Mouse (Mus musculus) neural tube, embryonic 11.5 days (tissue): ENCODE data around the gene Csf1. TPM values are rescaled to one million over a fixed set of nuclear protein-coding genes. Genes with fewer than 3 reads are reported as not detected.

Experiments
- ATAC-seq: fragments of 200-750 bp; cut with Nextera tagmentation; 2 replicates; pipeline ENCODE4 v1.8.0; 2017; ENCODE audit warnings: moderate number of reproducible peaks, mild to moderate bottlenecking, moderate TSS enrichment, moderate library complexity; ENCODE audit not compliant: insufficient read depth, low FRiP score, low TSS enrichment
- DNase-seq: peaks from one replicate; pipeline ENCODE4 v3.0.0-alpha.2; 2015; ENCODE audit warnings: low spot score
- H3K27ac ChIP-seq: fragments of 300-500 bp; sonication (generic); 2 replicates; pipeline ENCODE4 v1.5.1; 2014; ENCODE audit warnings: low read depth, mild to moderate bottlenecking, low read length
- H3K27me3 ChIP-seq: fragments of 300-500 bp; sonication (generic); 2 replicates; pipeline ENCODE4 v1.6.1; 2014; ENCODE audit warnings: mild to moderate bottlenecking, low read length, mixed read lengths; ENCODE audit not compliant: control insufficient read depth, insufficient read depth
- H3K36me3 ChIP-seq: fragments of 300-500 bp; sonication (generic); 2 replicates; pipeline ENCODE4 v1.6.1; 2014; ENCODE audit warnings: mild to moderate bottlenecking, low read length, moderate library complexity, mixed read lengths; ENCODE audit not compliant: control insufficient read depth, insufficient read depth
- H3K4me1 ChIP-seq: fragments of 300-500 bp; sonication (generic); 2 replicates; pipeline ENCODE4 v1.6.1; 2014; ENCODE audit warnings: low read length, mixed read lengths; ENCODE audit not compliant: control insufficient read depth, insufficient read depth
- H3K4me2 ChIP-seq: fragments of 300-500 bp; sonication (generic); 2 replicates; pipeline ENCODE4 v1.6.1; 2014; ENCODE audit warnings: low read depth, mild to moderate bottlenecking, moderate library complexity
- H3K4me3 ChIP-seq: fragments of 300-500 bp; sonication (generic); 2 replicates; pipeline ENCODE4 v1.5.1; 2014; ENCODE audit warnings: low read depth, low read length
- H3K9ac ChIP-seq: fragments of 300-500 bp; sonication (generic); 2 replicates; pipeline ENCODE4 v1.6.1; 2014; ENCODE audit warnings: mild to moderate bottlenecking, low read length
- H3K9me3 ChIP-seq: fragments of 300-500 bp; sonication (generic); 2 replicates; pipeline ENCODE4 v1.6.1; 2016; ENCODE audit warnings: low read length; ENCODE audit not compliant: control insufficient read depth
- WGBS: fragments of 180-500 bp; shearing (Covaris S2); extraction: QIAGEN DNeasy Blood & Tissue Kit; methylation state at CpG from one replicate; pipeline ENCODE4 v1.1.7; 2014; 5-methylcytosine and 5-hydroxymethylcytosine counted together
- polyA plus RNA-seq: library from polyadenylated mRNA; unstranded; fragments of >200 nt; fragmentation: Nextera tagmentation; extraction: Ambion mirVana; gene quantifications from 2 replicates; pipeline ENCODE4 v1.2.1, GENCODE M21; 2014

Gene Csf1
- polyA plus RNA-seq, 1 experiment from 2014 or later: 6.0 TPM

DNA sequence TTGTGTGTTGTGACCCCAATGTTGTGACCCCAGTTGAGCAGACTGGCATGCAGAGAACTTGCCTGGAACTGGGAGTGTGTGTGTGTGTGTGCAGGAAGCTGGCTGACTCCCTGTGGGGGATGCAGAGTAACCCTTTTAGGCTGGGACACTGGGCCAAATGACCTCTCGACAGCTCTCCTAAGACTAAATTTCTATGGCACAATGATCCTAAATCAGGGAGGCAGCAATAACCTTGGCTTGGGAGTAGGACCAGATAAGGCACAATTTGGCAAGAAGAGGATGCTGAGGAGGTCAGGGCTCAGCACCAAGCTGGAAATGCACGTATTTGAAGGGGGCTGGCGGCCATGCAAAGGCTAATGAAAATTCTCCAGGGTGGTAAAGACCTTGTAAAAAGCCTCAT, 14.2 kb downstream of the Csf1 start:
- DNase-seq (no peak), ATAC-seq (no peak)
- Histone ChIP-seq H3K27ac (no peak overlapping the region), H3K27me3 (no peaks in the 10 kb centered on the region), H3K9me3 (no peaks in the 10 kb centered on the region), H3K4me1 (no peaks in the 10 kb centered on the region), H3K4me2 (no peak overlapping the region), H3K36me3 (no peaks in the 10 kb centered on the region; the same call in 1 of the 2 replicates), H3K4me3 (no peak overlapping the region), H3K9ac (no peak overlapping the region)
- 61% methylated on average over 3 of the region's 3 CpGs for WGBS

DNA sequence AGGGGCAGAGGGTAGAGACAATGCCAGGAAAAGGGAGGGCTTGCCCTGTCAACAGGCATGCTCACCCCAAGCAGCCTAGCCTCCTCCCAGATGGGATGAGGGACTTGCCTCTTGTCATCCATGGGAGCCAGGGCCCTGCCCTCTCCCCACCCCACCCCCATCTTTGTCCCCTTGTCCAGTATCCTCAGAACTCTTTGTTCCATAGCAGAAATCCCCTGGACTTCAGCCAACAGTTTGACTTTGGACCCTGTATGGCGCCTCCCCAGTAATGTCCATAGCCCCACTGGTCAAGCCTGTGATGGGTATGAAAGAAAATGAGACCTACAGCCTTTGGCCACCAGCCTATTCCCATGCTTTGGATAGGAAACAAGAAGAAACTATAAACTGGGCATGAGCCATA, 16.6 kb downstream of the Csf1 start:
- no peak overlapping the region for H3K4me2 ChIP-seq
- no peak overlapping the region for H3K27ac ChIP-seq
- H3K27me3 ChIP-seq: no peaks in the 10 kb centered on the region
- H3K36me3 ChIP-seq: no peaks in the 10 kb centered on the region; the same call in 1 of the 2 replicates
- H3K9me3 ChIP-seq: no peaks in the 10 kb centered on the region
- no peak for ATAC-seq
- no peak overlapping the region for H3K4me3 ChIP-seq
- 86% methylated on average over 1 of the region's 1 CpGs for WGBS
- H3K9ac ChIP-seq: no peak overlapping the region
- no peak for DNase-seq
- peaks cover 10% of the 10 kb centered on the region for H3K4me1 ChIP-seq

DNA sequence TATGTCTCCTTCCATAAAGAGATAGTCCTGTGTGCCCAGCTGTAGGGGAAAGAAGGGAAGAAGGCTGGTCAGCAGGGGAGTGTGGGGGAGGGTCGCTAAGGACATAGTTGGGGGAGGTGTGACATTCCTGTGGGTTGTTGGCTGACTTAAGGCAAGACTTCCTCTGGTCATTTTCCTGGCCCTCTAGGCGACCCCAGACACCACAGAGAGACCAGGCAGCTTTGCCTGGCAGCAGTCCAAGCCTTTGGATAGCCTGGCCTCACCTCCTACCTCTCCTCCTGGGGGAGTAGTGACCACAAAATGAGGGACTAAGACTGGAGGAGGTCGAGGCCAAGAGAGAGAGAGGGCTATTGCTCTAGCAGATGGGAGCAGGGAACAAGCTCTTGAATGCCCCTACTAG, 17.2 kb downstream of the Csf1 start:
- Histone ChIP-seq H3K4me2 (no peak overlapping the region), H3K36me3 (no peaks in the 10 kb centered on the region; the same call in 1 of the 2 replicates), H3K9me3 (no peaks in the 10 kb centered on the region), H3K27ac (no peak overlapping the region), H3K27me3 (no peaks in the 10 kb centered on the region), H3K4me3 (no peak overlapping the region), H3K4me1 (peaks cover 10% of the 10 kb centered on the region), H3K9ac (no peak overlapping the region)
- DNase-seq (no peak), ATAC-seq (no peak)
- WGBS: 25% methylated on average over 3 of the region's 3 CpGs

DNA sequence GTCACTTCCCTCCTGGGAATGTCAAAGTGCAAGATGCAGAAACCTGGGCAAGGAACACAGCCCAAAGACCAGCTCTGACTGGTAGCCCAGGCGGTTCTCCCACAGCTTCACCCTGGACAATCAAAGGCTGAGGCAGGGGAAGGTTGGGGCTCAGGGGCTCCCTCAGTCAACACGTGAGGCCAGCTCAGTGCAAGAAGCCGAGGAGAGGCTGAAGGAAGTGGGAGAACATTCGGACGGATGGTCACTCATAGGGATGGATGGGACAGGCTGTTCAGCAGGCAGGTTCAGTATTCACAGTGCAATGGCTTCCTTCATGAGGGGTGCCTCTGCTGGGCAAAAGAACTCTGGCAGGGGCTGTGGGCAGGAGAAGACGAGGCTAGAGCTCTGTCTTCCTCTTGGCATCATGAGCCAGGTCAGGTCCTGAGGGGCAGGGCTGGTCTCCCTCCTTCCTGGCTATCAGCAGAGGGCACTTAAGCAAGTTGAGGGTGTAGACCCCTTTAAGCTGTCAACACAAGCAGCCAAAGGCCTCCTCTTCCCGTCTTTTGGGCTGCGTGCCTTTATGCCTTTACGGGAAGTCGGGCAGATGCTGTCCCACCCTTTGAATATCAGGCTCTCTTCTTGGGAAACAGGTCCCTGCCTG, 18.1 kb downstream of the Csf1 start:
- Histone ChIP-seq H3K9ac (no peak overlapping the region), H3K4me2 (no peak overlapping the region), H3K4me1 (peaks cover 10% of the 10 kb centered on the region), H3K36me3 (no peaks in the 10 kb centered on the region; the same call in 1 of the 2 replicates), H3K9me3 (no peaks in the 10 kb centered on the region), H3K4me3 (no peak overlapping the region), H3K27me3 (no peaks in the 10 kb centered on the region), H3K27ac (no peak overlapping the region)
- DNase-seq: no peak
- ATAC-seq: no peak
- 93% methylated on average over 10 of the region's 10 CpGs for WGBS

DNA sequence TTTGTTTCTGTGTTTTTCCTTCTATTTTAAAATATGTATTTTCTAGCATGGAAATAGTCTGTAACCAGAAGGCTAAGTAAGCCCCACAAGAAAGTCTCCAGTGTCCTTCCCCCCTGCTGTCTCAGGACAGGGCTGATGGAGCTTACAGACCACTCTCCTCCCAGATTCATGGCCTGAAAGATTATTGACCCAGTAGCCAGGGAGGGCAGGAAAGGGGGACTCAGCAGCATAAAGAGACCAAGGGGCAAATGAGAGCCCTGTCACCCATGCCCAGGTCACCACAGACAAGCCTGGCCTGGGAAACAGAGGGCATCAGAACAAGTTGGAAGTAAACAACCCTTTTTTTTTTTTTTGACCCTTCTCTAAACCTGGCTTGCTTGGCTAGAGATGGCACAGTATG, 18.9 kb downstream of the Csf1 start:
- Histone ChIP-seq H3K4me2 (no peak overlapping the region), H3K27me3 (no peaks in the 10 kb centered on the region), H3K27ac (peak overlapping the region; percentile 28; the same call in 1 of the 2 replicates), H3K36me3 (no peaks in the 10 kb centered on the region; the same call in 1 of the 2 replicates), H3K9ac (no peak overlapping the region), H3K4me1 (peaks cover 10% of the 10 kb centered on the region), H3K4me3 (no peak overlapping the region), H3K9me3 (no peaks in the 10 kb centered on the region)
- ATAC-seq (no peak), DNase-seq (no peak)

DNA sequence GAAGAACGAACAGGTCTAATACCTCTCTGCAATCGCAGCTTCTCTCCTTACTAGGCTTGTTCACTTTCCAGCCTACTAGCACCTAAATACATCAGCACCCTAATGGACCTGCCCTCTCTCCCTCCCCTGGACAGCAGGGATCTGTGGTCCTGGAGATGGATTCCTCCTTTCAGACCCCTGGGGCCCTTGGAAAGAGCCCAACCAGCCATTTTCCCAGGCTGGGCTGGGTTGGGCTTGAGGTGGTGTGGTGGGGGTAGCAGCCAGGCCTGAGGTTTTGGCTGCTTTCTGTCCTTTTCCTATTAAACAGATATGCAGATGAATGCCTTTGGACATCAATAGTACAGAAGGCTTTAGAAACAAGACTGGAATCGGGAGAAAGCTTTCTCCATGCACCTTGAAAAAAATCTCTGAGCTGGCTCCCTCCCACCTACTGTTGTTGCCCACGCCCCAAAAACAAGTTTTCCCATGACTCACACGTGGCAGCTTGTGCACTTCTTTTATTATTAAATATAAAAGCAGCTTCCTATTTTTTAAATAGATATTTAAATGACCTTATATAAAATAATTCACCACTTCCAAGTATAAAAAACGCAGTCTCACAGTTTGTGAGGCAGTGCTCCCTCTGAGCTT, 19.6 kb downstream of the Csf1 start:
- H3K4me1 ChIP-seq: peaks cover 10% of the 10 kb centered on the region
- peak; percentile 90 for DNase-seq
- H3K27ac ChIP-seq: peak overlapping the region; percentile 28; the same call in 1 of the 2 replicates
- no peaks in the 10 kb centered on the region for H3K27me3 ChIP-seq
- no peaks in the 10 kb centered on the region for H3K36me3 ChIP-seq
- 9% methylated on average over 6 of the region's 6 CpGs for WGBS
- no peaks in the 10 kb centered on the region for H3K9me3 ChIP-seq
- H3K4me3 ChIP-seq: no peak overlapping the region
- no peak overlapping the region for H3K9ac ChIP-seq
- H3K4me2 ChIP-seq: no peak overlapping the region
- ATAC-seq: peak; percentile 80

DNA sequence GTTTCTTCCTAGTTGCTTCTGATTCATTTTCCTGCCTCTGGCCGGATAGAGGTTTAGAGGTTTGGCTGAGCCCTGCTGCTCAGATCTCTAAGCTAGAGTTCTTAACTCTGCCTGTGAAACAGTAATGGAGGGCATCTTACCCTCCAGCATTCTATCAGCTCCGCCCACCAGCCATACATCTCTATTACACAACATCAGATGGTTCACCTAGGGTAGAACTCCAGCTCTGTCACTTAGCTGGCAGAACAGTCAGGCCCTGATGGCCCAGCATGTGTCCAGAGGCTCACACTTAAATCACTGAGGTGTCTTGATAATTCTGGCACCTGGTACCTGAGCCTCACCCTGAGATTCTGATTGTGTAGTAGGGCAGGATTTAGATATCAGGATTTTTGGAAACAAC, 20.3 kb downstream of the Csf1 start:
- Histone ChIP-seq H3K9me3 (no peaks in the 10 kb centered on the region), H3K4me3 (no peak overlapping the region), H3K27me3 (no peaks in the 10 kb centered on the region), H3K36me3 (no peaks in the 10 kb centered on the region), H3K4me2 (no peak overlapping the region), H3K27ac (no peak overlapping the region), H3K4me1 (peaks cover 10% of the 10 kb centered on the region), H3K9ac (no peak overlapping the region)
- no peak for DNase-seq
- no peak for ATAC-seq
- 71% methylated on average over 2 of the region's 2 CpGs for WGBS

DNA sequence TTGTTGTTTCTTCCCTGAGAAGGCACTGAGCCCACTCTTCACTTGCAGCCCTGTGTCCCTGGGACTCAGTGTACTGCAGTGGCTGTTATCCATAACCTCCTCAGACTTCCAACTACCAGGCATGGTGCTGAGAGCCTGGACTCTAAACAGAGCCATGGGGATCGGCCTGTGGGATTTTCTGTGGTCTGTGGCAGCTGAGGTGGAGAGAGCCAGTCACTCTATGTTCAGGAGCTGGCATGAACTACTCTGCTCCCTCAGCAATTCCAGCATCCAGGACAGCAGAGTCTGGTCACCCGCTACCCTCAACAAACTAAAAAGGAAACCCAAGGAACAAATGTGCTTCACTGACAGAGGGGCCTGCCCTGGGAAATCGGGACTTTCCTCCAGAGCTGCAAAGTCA, 20.8 kb downstream of the Csf1 start:
- H3K4me2 ChIP-seq: no peak overlapping the region
- peaks cover 10% of the 10 kb centered on the region for H3K4me1 ChIP-seq
- no peaks in the 10 kb centered on the region for H3K27me3 ChIP-seq
- no peak overlapping the region for H3K9ac ChIP-seq
- 74% methylated on average over 3 of the region's 3 CpGs for WGBS
- ATAC-seq (no peak), DNase-seq (no peak)
- no peaks in the 10 kb centered on the region for H3K9me3 ChIP-seq
- H3K4me3 ChIP-seq: no peak overlapping the region
- H3K27ac ChIP-seq: no peak overlapping the region
- H3K36me3 ChIP-seq: no peaks in the 10 kb centered on the region

DNA sequence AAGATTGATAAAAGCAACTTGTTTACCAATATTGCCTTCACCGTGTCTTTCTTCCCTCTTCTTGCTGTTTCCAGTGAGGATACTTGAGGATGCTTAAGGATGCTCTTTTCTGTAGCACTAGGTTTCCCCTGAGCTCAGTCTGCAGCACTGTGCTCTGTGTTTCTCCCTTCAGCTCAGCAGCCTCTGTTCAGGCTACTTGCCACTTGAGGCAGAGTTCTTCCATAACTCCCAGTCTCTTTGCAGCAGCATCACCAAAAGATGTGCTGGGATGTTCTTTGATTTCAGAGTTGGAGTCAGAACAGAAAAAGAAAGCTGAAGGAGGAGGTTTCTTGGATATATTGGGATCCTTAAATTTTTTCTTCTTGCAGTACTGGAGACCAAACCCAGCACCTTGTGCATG, 21.6 kb downstream of the Csf1 start:
- Histone ChIP-seq H3K4me3 (no peak overlapping the region), H3K4me2 (no peak overlapping the region), H3K9ac (no peak overlapping the region), H3K36me3 (no peaks in the 10 kb centered on the region), H3K9me3 (no peaks in the 10 kb centered on the region), H3K27ac (no peak overlapping the region), H3K27me3 (no peaks in the 10 kb centered on the region), H3K4me1 (peaks cover 10% of the 10 kb centered on the region)
- WGBS: 86% methylated on average over 1 of the region's 1 CpGs
- ATAC-seq (no peak), DNase-seq (no peak)
